Mouse (Mus musculus): ENCODE results near the gene Zfp64. TPM values are rescaled to one million over a fixed set of nuclear protein-coding genes. Genes with fewer than 3 reads are reported as not detected.

Zfp64 gene
- total and polyA plus RNA-seq, 2 experiments from 2014 or later: 10.9 to 15.4 TPM

GRCm38 (mm10) chr2:168944011-168944410, 11.4 kb downstream of the Zfp64 start:
- Histone ChIP-seq H3K4me1 (ENCODE audit: control insufficient read depth, insufficient read depth) (no peaks in the 10 kb centered on the region), H3K9ac (replicated peaks; ENCODE audit: low read depth, low read length) (no peak overlapping the region), H3K9me3 (replicated peaks; ENCODE audit: control insufficient read depth, low read length) (no peaks in the 10 kb centered on the region), H3K36me3 (replicated peaks; ENCODE audit: control insufficient read depth, insufficient read depth, low read length) (peaks cover 66% of the 10 kb centered on the region), H3K27me3 (ENCODE audit: control insufficient read depth, insufficient read depth, low read length) (no peaks in the 10 kb centered on the region), H3K4me3 (ENCODE audit: low read depth, low read length) (no peak overlapping the region), H3K4me2 (ENCODE audit: low read depth, low read length) (no peak overlapping the region), H3K27ac (ENCODE audit: low read depth) (no peak overlapping the region)
- TF ChIP-seq CTCF (IDR thresholded peaks at IDR 0.05; ENCODE audit: low read depth) (no peak), EP300 (IDR thresholded peaks at IDR 0.05; ENCODE audit: low read depth) (no peak)
- ATAC-seq (ENCODE audit: insufficient read depth, low read depth): no peak
- DNase-seq (ENCODE audit: low spot score): no peak
- 86% methylated on average over 4 of the region's 4 CpGs for WGBS

- no peak overlapping the region for H3K9ac ChIP-seq (replicated peaks; ENCODE audit: low read depth, low read length)
- no peak overlapping the region for H3K4me3 ChIP-seq (ENCODE audit: low read depth, low read length)
- H3K36me3 ChIP-seq (replicated peaks; ENCODE audit: control insufficient read depth, insufficient read depth, low read length): peaks cover 69% of the 10 kb centered on the region
- TF ChIP-seq CTCF (IDR thresholded peaks at IDR 0.05; ENCODE audit: low read depth) (no peak), EP300 (IDR thresholded peaks at IDR 0.05; ENCODE audit: low read depth) (no peak)
- no peaks in the 10 kb centered on the region for H3K9me3 ChIP-seq (replicated peaks; ENCODE audit: control insufficient read depth, low read length)
- no peak overlapping the region for H3K27ac ChIP-seq (ENCODE audit: low read depth)
- H3K27me3 ChIP-seq (ENCODE audit: control insufficient read depth, insufficient read depth, low read length): no peaks in the 10 kb centered on the region
- WGBS: 94% methylated on average over 8 of the region's 8 CpGs
- H3K4me2 ChIP-seq (ENCODE audit: low read depth, low read length): no peak overlapping the region
- no peaks in the 10 kb centered on the region for H3K4me1 ChIP-seq (ENCODE audit: control insufficient read depth, insufficient read depth)
- no peak for DNase-seq (ENCODE audit: low spot score)
- ATAC-seq (ENCODE audit: insufficient read depth, low read depth): no peak
These were observed 15.4 kb downstream of the Zfp64 start for GRCm38 (mm10) chr2:168939941-168940340.

GRCm38 (mm10) chr2:168939261-168939933, 16.0 kb downstream of the Zfp64 start:
- H3K27ac ChIP-seq (ENCODE audit: low read depth): no peak overlapping the region
- no peaks in the 10 kb centered on the region for H3K27me3 ChIP-seq (ENCODE audit: control insufficient read depth, insufficient read depth, low read length)
- TF ChIP-seq EP300 (IDR thresholded peaks at IDR 0.05; ENCODE audit: low read depth) (no peak), CTCF (IDR thresholded peaks at IDR 0.05; ENCODE audit: low read depth) (no peak)
- H3K4me3 ChIP-seq (ENCODE audit: low read depth, low read length): no peak overlapping the region
- H3K9ac ChIP-seq (replicated peaks; ENCODE audit: low read depth, low read length): no peak overlapping the region
- no peak for DNase-seq (ENCODE audit: low spot score)
- H3K4me1 ChIP-seq (ENCODE audit: control insufficient read depth, insufficient read depth): no peaks in the 10 kb centered on the region
- WGBS: 87% methylated on average over 10 of the region's 10 CpGs
- no peaks in the 10 kb centered on the region for H3K9me3 ChIP-seq (replicated peaks; ENCODE audit: control insufficient read depth, low read length)
- H3K36me3 ChIP-seq (replicated peaks; ENCODE audit: control insufficient read depth, insufficient read depth, low read length): peaks cover 69% of the 10 kb centered on the region
- no peak for ATAC-seq (ENCODE audit: insufficient read depth, low read depth)
- no peak overlapping the region for H3K4me2 ChIP-seq (ENCODE audit: low read depth, low read length)

- TF ChIP-seq CTCF (IDR thresholded peaks at IDR 0.05; ENCODE audit: low read depth): peak; percentile 19; the same call in 1 of the 2 replicates
- no peak for TF ChIP-seq EP300 (IDR thresholded peaks at IDR 0.05; ENCODE audit: low read depth)
- no peak overlapping the region for H3K27ac ChIP-seq (ENCODE audit: low read depth)
- H3K36me3 ChIP-seq (replicated peaks; ENCODE audit: control insufficient read depth, insufficient read depth, low read length): peaks cover 77% of the 10 kb centered on the region
- H3K4me1 ChIP-seq (ENCODE audit: control insufficient read depth, insufficient read depth): no peaks in the 10 kb centered on the region
- no peak overlapping the region for H3K4me2 ChIP-seq (ENCODE audit: low read depth, low read length)
- H3K27me3 ChIP-seq (ENCODE audit: control insufficient read depth, insufficient read depth, low read length): no peaks in the 10 kb centered on the region
- 92% methylated on average over 6 of the region's 6 CpGs for WGBS
- ATAC-seq (ENCODE audit: insufficient read depth, low read depth) (no peak), DNase-seq (ENCODE audit: low spot score) (no peak)
- H3K9ac ChIP-seq (replicated peaks; ENCODE audit: low read depth, low read length): no peak overlapping the region
- no peak overlapping the region for H3K4me3 ChIP-seq (ENCODE audit: low read depth, low read length)
- H3K9me3 ChIP-seq (replicated peaks; ENCODE audit: control insufficient read depth, low read length): no peaks in the 10 kb centered on the region
These were observed 18.5 kb downstream of the Zfp64 start for GRCm38 (mm10) chr2:168936896-168937295.

- no peak overlapping the region for H3K27ac ChIP-seq (ENCODE audit: low read depth)
- no peak overlapping the region for H3K4me2 ChIP-seq (ENCODE audit: low read depth, low read length)
- H3K27me3 ChIP-seq (ENCODE audit: control insufficient read depth, insufficient read depth, low read length): no peaks in the 10 kb centered on the region
- H3K9ac ChIP-seq (replicated peaks; ENCODE audit: low read depth, low read length): no peak overlapping the region
- TF ChIP-seq CTCF (IDR thresholded peaks at IDR 0.05; ENCODE audit: low read depth) (no peak), EP300 (IDR thresholded peaks at IDR 0.05; ENCODE audit: low read depth) (no peak)
- WGBS: 87% methylated on average over 35 of the region's 35 CpGs
- peaks cover 81% of the 10 kb centered on the region for H3K36me3 ChIP-seq (replicated peaks; ENCODE audit: control insufficient read depth, insufficient read depth, low read length)
- DNase-seq (ENCODE audit: low spot score) (no peak), ATAC-seq (ENCODE audit: insufficient read depth, low read depth) (no peak)
- no peak overlapping the region for H3K4me3 ChIP-seq (ENCODE audit: low read depth, low read length)
- H3K4me1 ChIP-seq (ENCODE audit: control insufficient read depth, insufficient read depth): no peaks in the 10 kb centered on the region
- no peaks in the 10 kb centered on the region for H3K9me3 ChIP-seq (replicated peaks; ENCODE audit: control insufficient read depth, low read length)
These were observed 20.2 kb downstream of the Zfp64 start for GRCm38 (mm10) chr2:168935165-168935564.

- Histone ChIP-seq H3K4me2 (ENCODE audit: low read depth, low read length) (no peak overlapping the region), H3K9ac (replicated peaks; ENCODE audit: low read depth, low read length) (no peak overlapping the region), H3K27ac (ENCODE audit: low read depth) (no peak overlapping the region), H3K9me3 (replicated peaks; ENCODE audit: control insufficient read depth, low read length) (no peaks in the 10 kb centered on the region), H3K4me1 (ENCODE audit: control insufficient read depth, insufficient read depth) (no peaks in the 10 kb centered on the region), H3K36me3 (replicated peaks; ENCODE audit: control insufficient read depth, insufficient read depth, low read length) (peaks cover 61% of the 10 kb centered on the region), H3K27me3 (ENCODE audit: control insufficient read depth, insufficient read depth, low read length) (no peaks in the 10 kb centered on the region), H3K4me3 (ENCODE audit: low read depth, low read length) (no peak overlapping the region)
- TF ChIP-seq CTCF (IDR thresholded peaks at IDR 0.05; ENCODE audit: low read depth): no peak
- TF ChIP-seq EP300 (IDR thresholded peaks at IDR 0.05; ENCODE audit: low read depth): no peak
- ATAC-seq (ENCODE audit: insufficient read depth, low read depth): no peak
- no peak for DNase-seq (ENCODE audit: low spot score)
- 92% methylated on average over 14 of the region's 14 CpGs for WGBS
These were observed 23.7 kb downstream of the Zfp64 start for GRCm38 (mm10) chr2:168931686-168932085.
